Mouse (Mus musculus): ENCODE results near the gene Ube4a.

GRCm38 (mm10) chr9:44920374-44921122 is 44.9 kb downstream of the Ube4a start, which contains the start of gene Atp5l:
- no peak for TF ChIP-seq GATA1 (IDR thresholded peaks at IDR 0.05; ENCODE audit: borderline replicate concordance, low read length)
- no peak for TF ChIP-seq FLI1 (IDR thresholded peaks at IDR 0.05; ENCODE audit: low read length)
